Mouse (Mus musculus) cerebellum, postnatal 10 days (tissue): ENCODE results near the gene Plbd2.

Experiments used
- DNase-seq, 2 experiments: peaks; one replicate each; pipeline ENCODE4 v3.0.0; 2021; ENCODE audit warnings: mixed read lengths in 2 of 2

Gene Plbd2

DNA sequence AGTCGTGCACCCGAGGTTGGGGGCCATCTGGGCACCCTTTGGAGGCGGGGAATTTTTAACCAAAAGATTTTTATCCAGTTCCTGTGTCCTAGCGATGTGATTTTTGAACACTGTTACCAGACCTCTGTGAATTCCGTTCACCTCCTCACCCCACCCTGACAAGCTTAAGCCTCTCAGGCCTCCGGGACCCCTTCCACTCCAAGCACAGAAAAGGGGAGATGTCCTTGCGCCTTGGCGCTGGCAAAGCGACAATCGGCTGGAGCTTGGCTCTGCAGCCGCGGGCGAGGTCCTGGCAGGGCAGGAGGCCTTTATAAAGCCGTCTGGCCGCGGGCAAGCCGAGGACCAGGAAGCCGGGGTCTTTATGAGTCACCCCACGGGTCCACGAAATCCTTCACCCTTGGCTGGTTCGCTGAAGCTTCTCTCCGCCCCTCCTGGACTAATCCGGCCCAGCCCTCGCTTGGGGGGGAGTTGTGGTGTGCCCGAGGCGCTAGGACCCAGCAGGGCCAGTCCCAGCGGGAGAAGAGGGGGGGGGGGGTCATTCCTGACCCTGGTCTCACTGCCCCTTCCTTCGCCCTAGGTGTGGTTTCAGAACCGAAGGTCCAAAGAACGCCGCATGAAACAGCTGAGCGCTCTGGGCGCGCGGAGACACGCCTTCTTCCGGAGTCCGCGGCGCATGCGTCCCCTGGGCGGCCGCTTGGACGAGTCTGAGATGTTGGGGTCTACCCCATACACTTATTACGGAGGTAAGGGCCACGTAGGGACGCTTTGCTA lies 67.5 kb downstream of the Plbd2 start:
- DNase-seq: peak; percentile 54 to 58

DNA sequence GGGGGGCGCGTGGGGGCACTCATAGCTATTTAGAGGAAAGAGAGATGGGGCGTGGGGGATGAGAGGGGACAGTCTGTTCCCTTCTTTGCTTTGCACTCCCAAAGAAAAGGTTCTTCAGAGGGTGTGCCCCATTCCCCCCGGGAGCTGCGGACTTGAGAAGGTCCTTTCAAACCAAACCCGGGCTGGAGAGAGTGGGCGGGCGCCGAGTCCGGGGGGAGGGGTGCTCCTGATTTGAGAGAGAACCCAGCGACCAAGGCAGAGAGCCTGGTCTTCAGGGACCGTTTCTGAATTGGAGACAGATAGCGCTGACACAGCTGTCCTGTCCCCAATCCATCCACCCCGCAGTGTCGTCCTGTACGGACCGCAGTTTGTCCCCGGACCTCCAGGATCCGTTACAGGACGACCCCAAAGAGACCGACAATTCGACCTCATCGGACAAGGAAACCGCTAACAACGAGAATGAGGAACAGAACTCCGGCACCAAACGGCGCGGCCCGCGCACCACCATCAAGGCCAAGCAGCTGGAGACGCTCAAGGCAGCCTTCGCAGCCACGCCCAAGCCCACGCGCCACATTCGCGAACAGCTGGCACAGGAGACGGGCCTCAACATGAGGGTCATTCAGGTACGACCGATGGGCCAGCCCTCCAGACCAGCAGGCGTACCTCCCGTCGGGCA lies 68.3 kb downstream of the Plbd2 start:
- peak; percentile 43 to 46 for DNase-seq

DNA sequence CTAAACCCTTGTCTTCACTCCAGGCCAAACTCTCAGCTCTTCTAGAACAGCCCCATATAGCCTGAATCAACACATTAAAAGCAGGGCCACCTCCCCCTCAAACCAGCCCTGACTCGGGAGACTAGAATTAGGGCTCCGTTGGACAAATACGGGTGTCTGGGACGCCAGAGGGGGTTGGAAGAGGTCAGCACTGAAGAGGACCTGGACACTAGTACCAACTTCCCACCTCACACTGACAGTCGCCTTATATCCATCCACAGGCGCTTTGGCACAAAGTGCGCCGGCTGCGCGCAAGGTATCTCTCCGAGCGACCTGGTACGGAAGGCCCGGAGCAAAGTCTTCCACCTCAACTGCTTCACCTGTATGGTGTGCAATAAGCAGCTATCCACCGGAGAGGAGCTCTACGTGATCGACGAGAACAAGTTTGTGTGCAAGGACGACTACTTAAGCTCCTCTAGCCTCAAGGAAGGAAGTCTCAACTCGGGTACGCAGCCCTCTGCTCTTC lies 69.1 kb downstream of the Plbd2 start:
- peak; percentile 14 to 39 for DNase-seq
